Mouse (Mus musculus) embryonic fibroblast, embryonic 13.5 days (primary cell): Measurements from ENCODE around the gene Dnaaf5.

ENCODE experiments used
- CTCF ChIP-seq: IDR thresholded peaks from 2 replicates; pipeline ENCODE4 v1.5.1; 2011; ENCODE audit warnings: mild to moderate bottlenecking, control low read depth, low read length, moderate library complexity, borderline replicate concordance; ENCODE audit not compliant: insufficient read depth
- POLR2A ChIP-seq: IDR thresholded peaks from 2 replicates; pipeline ENCODE4 v1.6.1; 2011; ENCODE audit warnings: low read depth, mild to moderate bottlenecking, control low read depth, low read length, moderate library complexity

- TF ChIP-seq CTCF (no peak), POLR2A (no peak)
These were observed 64.3 kb downstream of the Dnaaf5 start for GRCm38 (mm10) chr5:139214298-139214697.
